Mouse (Mus musculus): ENCODE measurements around the gene Ccdc89.

Ccdc89 gene

DNA sequence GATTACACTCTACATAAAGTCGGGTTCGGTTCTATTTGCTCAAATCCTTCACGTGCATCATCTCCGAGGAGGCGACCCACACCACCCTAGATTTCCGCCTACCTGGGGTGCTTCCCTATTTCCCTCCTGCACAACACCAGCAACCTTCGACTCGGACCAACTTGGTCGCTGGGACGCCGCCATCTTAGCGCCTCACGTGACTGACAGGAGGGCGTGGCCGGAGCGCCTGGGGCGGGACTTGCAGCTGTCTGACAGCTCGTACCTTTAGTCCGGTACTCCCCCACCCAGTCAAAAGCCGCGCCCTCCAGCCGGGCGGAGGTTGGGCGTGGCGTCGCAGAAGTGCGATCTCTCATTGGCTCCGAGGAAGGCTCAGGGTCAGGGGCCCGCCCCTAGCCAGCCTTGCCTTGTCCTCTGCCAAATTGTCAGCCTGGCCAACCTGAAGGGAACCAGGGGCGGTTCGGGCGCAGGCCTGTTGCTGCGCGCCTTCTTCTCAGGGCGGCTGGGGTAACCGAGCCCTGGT lies 49.5 kb downstream of the Ccdc89 start, which contains the start of gene Tmem126b:
Tmem126b (minus strand) TSS at position 209 of the 520 bp plus-strand sequence.
- peak; percentile 98 for DNase-seq

DNA sequence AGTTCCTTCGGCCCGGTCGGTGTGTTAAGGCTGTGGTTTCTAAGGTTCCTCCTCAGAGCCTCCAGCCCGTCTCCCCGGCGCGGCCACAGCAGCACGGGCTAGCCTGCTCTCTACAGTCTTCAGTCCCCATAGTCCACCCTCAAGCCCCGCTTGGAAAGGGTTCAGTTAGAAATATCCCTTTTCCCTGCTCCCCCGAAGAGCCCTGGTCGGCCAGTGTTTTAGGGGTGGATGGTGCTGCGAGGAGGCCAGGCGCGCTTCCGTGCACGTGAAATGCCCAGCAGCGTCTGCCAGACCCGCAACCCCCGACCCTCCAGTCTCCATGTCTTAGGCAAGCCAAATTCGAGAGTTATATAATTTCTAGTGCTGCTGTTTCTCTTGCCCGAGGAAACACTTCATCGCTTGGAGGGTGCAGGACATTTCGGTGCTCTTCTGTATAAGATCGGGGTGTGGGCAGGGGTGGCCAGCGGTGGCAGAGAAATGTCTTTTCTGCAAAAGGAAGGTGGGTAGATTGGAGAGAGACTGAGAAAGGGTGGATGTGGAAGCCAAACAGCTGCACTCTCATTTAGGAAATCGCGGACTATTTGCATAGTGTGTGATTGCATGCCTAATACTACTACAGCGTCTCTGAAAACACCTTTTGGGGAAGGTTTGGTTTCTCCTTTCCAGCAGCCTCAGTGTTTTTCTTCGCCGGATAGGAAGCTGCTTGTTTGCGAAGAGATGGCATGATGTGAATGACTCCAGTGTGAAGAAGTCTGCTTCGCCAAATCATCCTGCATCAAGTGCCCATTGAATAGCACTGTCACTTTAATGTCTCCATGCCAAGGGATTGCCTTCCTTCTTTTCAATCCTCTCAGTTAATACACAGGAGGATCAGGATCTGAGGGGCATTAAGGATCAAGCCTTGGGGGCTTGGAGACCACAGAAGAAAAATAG lies 50.2 kb downstream of the Ccdc89 start, which contains the start of gene Dlg2:
Dlg2 (plus strand) TSS at position 360 of the 933 bp plus-strand sequence.
- peak; percentile 58 for DNase-seq
